Mouse (Mus musculus) thymus, adult 2 months (tissue): ENCODE measurements around the gene Auts2.

Experiments
- CTCF ChIP-seq: fragments of 200-500 bp; IDR thresholded peaks from 2 replicates; pipeline ENCODE4 v1.5.1; 2012; ENCODE audit warnings: mild to moderate bottlenecking, control low read depth, low read length, moderate library complexity, borderline replicate concordance; ENCODE audit not compliant: control insufficient read depth, poor library complexity, insufficient read depth; ENCODE audit errors: extremely low read depth
- POLR2A ChIP-seq: fragments of 200-500 bp; IDR thresholded peaks from 2 replicates; pipeline ENCODE4 v1.6.1; 2012; ENCODE audit warnings: mild to moderate bottlenecking, low read length, control low read depth, moderate library complexity; ENCODE audit not compliant: control insufficient read depth, poor library complexity, insufficient read depth; ENCODE audit errors: extremely low read depth

- no peak for TF ChIP-seq CTCF
- no peak for TF ChIP-seq POLR2A
These were observed 190.7 kb downstream of the Auts2 start for GRCm38 (mm10) chr5:132352437-132352836.
